18 mouse cellular contexts compared by ENCODE assay signal in the genomic region with DNA sequence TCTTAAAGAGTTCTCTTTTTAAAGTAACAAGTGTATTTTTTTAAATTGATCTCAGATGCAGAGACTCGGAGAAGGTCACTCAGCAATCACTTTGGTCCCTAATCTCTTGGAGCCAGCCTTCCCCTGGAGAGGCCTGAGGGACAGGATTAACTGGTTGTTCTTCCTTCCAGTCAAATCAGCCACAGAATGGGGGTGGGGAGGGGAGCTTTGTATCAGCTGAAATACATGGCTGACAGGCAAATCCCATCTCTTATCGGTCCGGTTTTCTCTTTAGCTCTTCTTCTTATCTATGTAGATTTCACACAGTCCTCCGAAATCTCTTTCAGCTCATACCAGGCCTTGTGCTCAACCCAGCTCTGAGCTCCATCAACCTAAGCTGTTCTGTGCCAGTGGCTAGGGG. TPM values are rescaled to one million over a fixed set of nuclear protein-coding genes. Genes with fewer than 3 reads are reported as not detected.
DNase-seq lines count a peak whose midpoint lies in the region; ATAC-seq and TF ChIP-seq lines count a peak whose summit lies in the region.
"Had no signal": no experiment of that assay in that cellular context is flagged by ENCODE, and none has a peak within 500 bp of the region (broad histone marks: within the 10 kb centered on the region; RNA-seq: fewer than 3 reads in every experiment).

No protein-coding gene starts in this region.

- H3K4me3 ChIP-seq in hindbrain, embryonic 15.5 days: no peak overlapping the region
- H3K4me3 ChIP-seq in hindbrain, postnatal 0 days (ENCODE audit: low read length): no peak overlapping the region
- no peak overlapping the region for H3K4me3 ChIP-seq in liver, postnatal 0 days (ENCODE audit: low read depth, low read length)
- H3K4me3 ChIP-seq in midbrain, embryonic 16.5 days (ENCODE audit: low read depth, low read length): no peak overlapping the region
- H3K4me3 ChIP-seq: erythroblast, embryonic 14.5 days; gastrocnemius, adult 2 months; kidney, embryonic 15.5 days; limb, embryonic 15.5 days had no signal

- H3K27ac ChIP-seq in hindbrain, embryonic 15.5 days (replicated peaks): 0 out of 2 replicates have a peak overlapping the region, but pooled peaks have one; percentile 16
- no peak overlapping the region for H3K27ac ChIP-seq in hindbrain, postnatal 0 days
- no peak overlapping the region for H3K27ac ChIP-seq in liver, postnatal 0 days (ENCODE audit: low read depth)
- peak overlapping the region; percentile 29 for H3K27ac ChIP-seq in midbrain, embryonic 16.5 days (ENCODE audit: low read length)
- H3K27ac ChIP-seq: kidney, embryonic 15.5 days; limb, embryonic 15.5 days had no signal

- no peak overlapping the region for H3K9ac ChIP-seq in hindbrain, embryonic 15.5 days
- H3K9ac ChIP-seq in hindbrain, postnatal 0 days (replicated peaks; ENCODE audit: low read length): no peak overlapping the region
- H3K9ac ChIP-seq in liver, postnatal 0 days (replicated peaks): no peak overlapping the region
- H3K9ac ChIP-seq in midbrain, embryonic 16.5 days (ENCODE audit: low read depth, low read length): no peak overlapping the region
- H3K9ac ChIP-seq: forebrain, postnatal 0 days; kidney, embryonic 15.5 days; limb, embryonic 15.5 days had no signal

- no peaks in the 10 kb centered on the region for H3K9me3 ChIP-seq in hindbrain, embryonic 15.5 days
- H3K9me3 ChIP-seq in hindbrain, postnatal 0 days (ENCODE audit: low read length): no peaks in the 10 kb centered on the region
- no peaks in the 10 kb centered on the region for H3K9me3 ChIP-seq in liver, postnatal 0 days (ENCODE audit: low read length)
- no peaks in the 10 kb centered on the region for H3K9me3 ChIP-seq in midbrain, embryonic 16.5 days (replicated peaks; ENCODE audit: control insufficient read depth, low read length, poor library complexity, severe bottlenecking)
- H3K9me3 ChIP-seq: kidney, embryonic 15.5 days; limb, embryonic 15.5 days had no signal

- no peaks in the 10 kb centered on the region for H3K27me3 ChIP-seq in hindbrain, embryonic 15.5 days
- H3K27me3 ChIP-seq in hindbrain, postnatal 0 days (ENCODE audit: insufficient read depth, low read length): no peaks in the 10 kb centered on the region
- no peaks in the 10 kb centered on the region for H3K27me3 ChIP-seq in liver, postnatal 0 days (ENCODE audit: insufficient read depth, low read length)
- H3K27me3 ChIP-seq in midbrain, embryonic 16.5 days (ENCODE audit: control insufficient read depth, insufficient read depth, low read depth, low read length): no peaks in the 10 kb centered on the region
- H3K27me3 ChIP-seq: kidney, embryonic 15.5 days; limb, embryonic 15.5 days had no signal

- no peaks in the 10 kb centered on the region for H3K36me3 ChIP-seq in hindbrain, embryonic 15.5 days
- H3K36me3 ChIP-seq in hindbrain, postnatal 0 days (ENCODE audit: insufficient read depth, low read length): no peaks in the 10 kb centered on the region
- H3K36me3 ChIP-seq in liver, postnatal 0 days (replicated peaks; ENCODE audit: insufficient read depth, low read length): no peaks in the 10 kb centered on the region
- no peaks in the 10 kb centered on the region for H3K36me3 ChIP-seq in midbrain, embryonic 16.5 days (ENCODE audit: control insufficient read depth, insufficient read depth, low read length)
- H3K36me3 ChIP-seq: kidney, embryonic 15.5 days; limb, embryonic 15.5 days had no signal

- H3K4me1 ChIP-seq in hindbrain, embryonic 15.5 days (replicated peaks): peaks cover 26% of the 10 kb centered on the region
- H3K4me1 ChIP-seq in hindbrain, postnatal 0 days (ENCODE audit: insufficient read depth, low read length): peaks cover 11% of the 10 kb centered on the region
- peaks cover 12% of the 10 kb centered on the region for H3K4me1 ChIP-seq in liver, postnatal 0 days (ENCODE audit: insufficient read depth)
- H3K4me1 ChIP-seq in midbrain, embryonic 16.5 days (ENCODE audit: control insufficient read depth, insufficient read depth, low read length): peaks cover 23% of the 10 kb centered on the region

- no peak overlapping the region for H3K4me2 ChIP-seq in hindbrain, embryonic 15.5 days
- H3K4me2 ChIP-seq in hindbrain, postnatal 0 days (ENCODE audit: low read depth, low read length): no peak overlapping the region
- no peak overlapping the region for H3K4me2 ChIP-seq in liver, postnatal 0 days (ENCODE audit: low read depth, low read length)
- no peak overlapping the region for H3K4me2 ChIP-seq in midbrain, embryonic 16.5 days (ENCODE audit: low read length)
- H3K4me2 ChIP-seq: kidney, embryonic 15.5 days; limb, embryonic 15.5 days had no signal

- no peak for ATAC-seq in hindbrain, embryonic 15.5 days (ENCODE audit: low FRiP score, low read depth)
- no peak for ATAC-seq in hindbrain, postnatal 0 days
- peak; percentile 40; the same call in 1 of the 2 replicates for ATAC-seq in liver, postnatal 0 days
- ATAC-seq in midbrain, embryonic 16.5 days: no peak
- ATAC-seq in granulocyte monocyte progenitor cell, adult 5-6 weeks (replicated peaks; ENCODE audit: poor library complexity, severe bottlenecking): no peak
- ATAC-seq: forebrain, postnatal 0 days had no signal

- no peak for DNase-seq in hindbrain, postnatal 0 days (ENCODE audit: low spot score)
- peak; percentile 20 for DNase-seq in c-Kit-positive CD71-positive TER-119-positive erythroid progenitor cells, embryonic 14.5 days (ENCODE audit: low spot score)
- DNase-seq in liver, postnatal 0 days: no peak
- no peak for DNase-seq in natural killer cell, adult 2 months (ENCODE audit: low spot score in 2 of 2)
- no peak for DNase-seq in cerebellum, adult 8-10 months
- DNase-seq: adrenal gland, adult 8-10 months; cerebellum, postnatal 10 days; forebrain, postnatal 0 days; gastrocnemius, adult 2 months; heart, adult 18-20 months; lung, postnatal 10 days; right cerebral cortex, postnatal 4 days had no signal

- no peak for TF ChIP-seq CTCF in hindbrain, postnatal 0 days (IDR thresholded peaks at IDR 0.05; ENCODE audit: low read depth)
- no peak for TF ChIP-seq CTCF in liver, postnatal 0 days (IDR thresholded peaks at IDR 0.05; ENCODE audit: low read depth)

- whole genome bisulfite sequencing in hindbrain, embryonic 15.5 days: 66% methylated on average over 4 of the region's 4 CpGs
- 70% methylated on average over 4 of the region's 4 CpGs for WGBS in hindbrain, postnatal 0 days
- 30% methylated on average over 4 of the region's 4 CpGs for WGBS in liver, postnatal 0 days (ENCODE audit: insufficient replicate concordance)
- 30% methylated on average over 4 of the region's 4 CpGs for WGBS in midbrain, embryonic 16.5 days

- peak; percentile 70 for TF ChIP-seq EP300 in liver, postnatal 0 days (IDR thresholded peaks at IDR 0.05; ENCODE audit: low read depth)

RNA-seq across cellular contexts. Expression of a gene that starts 48.4 kb away (rescaled TPM):
- 21.2 and 26.0 TPM in 2 replicates for polyA plus RNA-seq in hindbrain, embryonic 15.5 days (2015; fragmentation: Nextera tagmentation; extraction: Ambion mirVana)
- total RNA-seq in hindbrain, postnatal 0 days (2014; rRNA removed): 32.9 and 34.8 TPM in 2 replicates
- polyA plus RNA-seq in hindbrain, postnatal 0 days (2015; fragmentation: Nextera tagmentation; extraction: Ambion mirVana): 12.5 and 13.1 TPM in 2 replicates
- 3.7 and 3.8 TPM in 2 replicates for polyA plus RNA-seq in liver, postnatal 0 days (2015; fragmentation: Nextera tagmentation; extraction: Ambion mirVana)
- 31.8 and 33.8 TPM in 2 replicates for polyA plus RNA-seq in midbrain, embryonic 16.5 days (2015; fragmentation: Nextera tagmentation; extraction: Ambion mirVana)
- 41.1 and 65.7 TPM in 2 replicates for total RNA-seq in granulocyte monocyte progenitor cell, adult 5-6 weeks (2014; fragmentation: Nextera tagmentation)
- total RNA-seq in granulocyte monocyte progenitor cell, adult 5-6 weeks (2017): 27.8 and 33.5 TPM in 2 replicates

Comparison
In these comparisons a context has a peak if more than half of its experiments do, and no peak if none do; other contexts are left out.
1. H3K27ac ChIP-seq: peak in hindbrain, embryonic 15.5 days (single experiment) and midbrain, embryonic 16.5 days (single experiment); none in hindbrain, postnatal 0 days (single experiment) and liver, postnatal 0 days (single experiment).